Mouse (Mus musculus) MEL (cell line): ENCODE data around the gene Nup54. TPM values are rescaled to one million over a fixed set of nuclear protein-coding genes. Genes with fewer than 3 reads are reported as not detected.

ENCODE experiments used
- DNase-seq: peaks from one replicate; pipeline ENCODE4 v3.0.0; 2011; ENCODE audit warnings: low read depth, low spot score
- H3K27ac ChIP-seq: 2 replicates; pipeline ENCODE4 v1.5.1; 2012; ENCODE audit warnings: low read depth, mild to moderate bottlenecking, control low read depth, low read length, moderate library complexity; ENCODE audit not compliant: control insufficient read depth
- H3K27me3 ChIP-seq, 2 experiments: fragments of 150-350 bp in 1 of 2; sonication (generic) in 1 of 2; 2 replicates each; pipeline ENCODE4 v1.6.1; 2012; ENCODE audit warnings: low read length in 2 of 2, mild to moderate bottlenecking in 2 of 2, improper control_type of control experiment in 1 of 2, moderate library complexity in 1 of 2; ENCODE audit not compliant: insufficient read depth in 2 of 2, control insufficient read depth in 1 of 2
- H3K36me3 ChIP-seq, 2 experiments: 2 replicates each; pipeline ENCODE4 v1.6.1; 2012 to 2014; ENCODE audit warnings: low read length in 2 of 2, improper control_type of control experiment in 1 of 2, inconsistent platforms in 1 of 2, mild to moderate bottlenecking in 1 of 2; ENCODE audit not compliant: insufficient read depth in 2 of 2, control insufficient read depth in 1 of 2
- H3K4me1 ChIP-seq, 2 experiments: fragments of 150-350 bp in 1 of 2; sonication (generic) in 1 of 2; 2 replicates each; pipeline ENCODE4 v1.6.1; 2012; ENCODE audit warnings: low read length in 2 of 2, improper control_type of control experiment in 1 of 2, mild to moderate bottlenecking in 1 of 2; ENCODE audit not compliant: insufficient read depth in 2 of 2, control insufficient read depth in 1 of 2
- H3K4me3 ChIP-seq, 2 experiments: fragments of 150-350 bp in 1 of 2; sonication (generic) in 1 of 2; 2 replicates each; pipeline ENCODE4 v1.5.1; 2012; ENCODE audit warnings: low read depth in 2 of 2, low read length in 2 of 2, mild to moderate bottlenecking in 2 of 2, moderate library complexity in 2 of 2, control low read depth in 1 of 2, improper control_type of control experiment in 1 of 2; ENCODE audit not compliant: control insufficient read depth in 1 of 2, insufficient read depth in 1 of 2
- H3K79me2 ChIP-seq: 2 replicates; pipeline ENCODE4 v1.6.1; 2012; ENCODE audit warnings: mild to moderate bottlenecking, low read length, moderate library complexity; ENCODE audit not compliant: control insufficient read depth, poor library complexity, insufficient read depth
- H3K9ac ChIP-seq: 2 replicates; pipeline ENCODE4 v1.6.1; 2012; ENCODE audit warnings: low read depth, mild to moderate bottlenecking, control low read depth, low read length, moderate library complexity; ENCODE audit not compliant: control insufficient read depth, poor library complexity, severe bottlenecking
- H3K9me3 ChIP-seq: fragments of 150-350 bp; sonication (generic); replicated peaks from 2 replicates; pipeline ENCODE4 v1.6.1; 2012; ENCODE audit warnings: mild to moderate bottlenecking, low read length, improper control_type of control experiment, moderate library complexity; ENCODE audit not compliant: insufficient read depth
- CHD2 ChIP-seq: IDR thresholded peaks from 2 replicates; pipeline ENCODE4 v1.6.1; 2011; ENCODE audit warnings: low read length, improper control_type of control experiment
- CTCF ChIP-seq, 3 experiments: IDR thresholded peaks in 2 of 3; conservative IDR thresholded peaks in 1 of 3; 2 replicates each; pipeline ENCODE4 v1.5.1; 2011 to 2012; ENCODE audit warnings: low read length in 3 of 3, low read depth in 2 of 3, mild to moderate bottlenecking in 2 of 3, improper control_type of control experiment in 1 of 3, inconsistent platforms in 1 of 3, mixed read lengths in 1 of 3, moderate library complexity in 1 of 3; ENCODE audit not compliant: control insufficient read depth in 1 of 3, insufficient read depth in 1 of 3, poor library complexity in 1 of 3, severe bottlenecking in 1 of 3
- ELF1 ChIP-seq: IDR thresholded peaks from 2 replicates; pipeline ENCODE4 v1.6.1; 2014; ENCODE audit warnings: low read depth, mild to moderate bottlenecking, inconsistent platforms, low read length, improper control_type of control experiment, moderate library complexity
- GABPA ChIP-seq: IDR thresholded peaks from 2 replicates; pipeline ENCODE4 v1.6.1; 2012; ENCODE audit warnings: low read depth, mild to moderate bottlenecking, inconsistent platforms, low read length, improper control_type of control experiment, moderate library complexity
- MAFK ChIP-seq: IDR thresholded peaks from 2 replicates; pipeline ENCODE4 v1.6.1; 2011; ENCODE audit warnings: low read depth, mild to moderate bottlenecking, low read length, improper control_type of control experiment, borderline replicate concordance
- MAX ChIP-seq: IDR thresholded peaks from 2 replicates; pipeline ENCODE4 v1.6.1; 2011; ENCODE audit warnings: low read length, improper control_type of control experiment
- MEF2A ChIP-seq: IDR thresholded peaks from 2 replicates; pipeline ENCODE4 v1.6.1; 2014; ENCODE audit warnings: low read depth, mild to moderate bottlenecking, inconsistent platforms, low read length, improper control_type of control experiment; ENCODE audit not compliant: poor library complexity, insufficient replicate concordance, severe bottlenecking; ENCODE audit errors: extremely low read depth
- NELFE ChIP-seq: IDR thresholded peaks from 2 replicates; pipeline ENCODE4 v1.6.1; 2011; ENCODE audit warnings: low read depth, low read length, improper control_type of control experiment
- POLR2A ChIP-seq, 2 experiments: IDR thresholded peaks; 2 replicates each; pipeline ENCODE4 v1.6.1; 2011 to 2012; ENCODE audit warnings: low read length in 2 of 2, mild to moderate bottlenecking in 2 of 2, control low read depth in 1 of 2, improper control_type of control experiment in 1 of 2, low read depth in 1 of 2, moderate library complexity in 1 of 2; ENCODE audit not compliant: control insufficient read depth in 1 of 2, insufficient read depth in 1 of 2, poor library complexity in 1 of 2
- RAD21 ChIP-seq: IDR thresholded peaks from 2 replicates; pipeline ENCODE4 v1.6.1; 2011; ENCODE audit warnings: mild to moderate bottlenecking, low read depth, low read length, improper control_type of control experiment
- RCOR1 ChIP-seq: IDR thresholded peaks from 2 replicates; pipeline ENCODE4 v1.6.1; 2012; ENCODE audit warnings: low read depth, mild to moderate bottlenecking, inconsistent platforms, low read length, improper control_type of control experiment
- SIN3A ChIP-seq: IDR thresholded peaks from 2 replicates; pipeline ENCODE4 v1.6.1; 2012; ENCODE audit warnings: low read length, improper control_type of control experiment, inconsistent platforms
- TAL1 ChIP-seq: IDR thresholded peaks from 2 replicates; pipeline ENCODE4 v1.6.1; 2012; ENCODE audit warnings: mild to moderate bottlenecking, inconsistent platforms, low read length, moderate library complexity, mixed read lengths
- TBP ChIP-seq: IDR thresholded peaks from 2 replicates; pipeline ENCODE4 v1.8.0; 2011; ENCODE audit warnings: low read depth, low read length, improper control_type of control experiment
- TCF12 ChIP-seq: IDR thresholded peaks from 2 replicates; pipeline ENCODE4 v1.6.1; 2014; ENCODE audit warnings: low read depth, mild to moderate bottlenecking, inconsistent platforms, low read length, improper control_type of control experiment, moderate library complexity
- USF1 ChIP-seq: IDR thresholded peaks from 2 replicates; pipeline ENCODE4 v1.6.1; 2014; ENCODE audit warnings: low read depth, mild to moderate bottlenecking, inconsistent platforms, low read length, improper control_type of control experiment, moderate library complexity
- ZMIZ1 ChIP-seq: IDR thresholded peaks from 2 replicates; pipeline ENCODE4 v1.6.1; 2012; ENCODE audit warnings: low read depth, mild to moderate bottlenecking, inconsistent platforms, low read length, improper control_type of control experiment, moderate library complexity
- polyA plus RNA-seq, 2 experiments: library from polyadenylated mRNA; stranded (reverse) in 1 of 2; unstranded in 1 of 2; fragments of >175 nt in 1 of 2; fragments of >200 nt in 1 of 2; gene quantifications; 2 replicates each; pipeline versions ENCODE4 v1.2.1 to v1.2.4; 2012; ENCODE audit warnings: low replicate concordance in 2 of 2, low read depth in 1 of 2; ENCODE audit not compliant: insufficient read length in 2 of 2, insufficient read depth in 1 of 2, missing spikeins in 1 of 2
- total RNA-seq: library from RNA; depleted of rRNA; stranded (reverse); fragments of 300-350 nt; gene quantifications from 2 replicates; pipeline ENCODE4 v1.2.3, GENCODE M21; 2012

The Nup54 gene
- total and polyA plus RNA-seq, 3 experiments, result 67.5 to 106 TPM; not detected in 1

DNA sequence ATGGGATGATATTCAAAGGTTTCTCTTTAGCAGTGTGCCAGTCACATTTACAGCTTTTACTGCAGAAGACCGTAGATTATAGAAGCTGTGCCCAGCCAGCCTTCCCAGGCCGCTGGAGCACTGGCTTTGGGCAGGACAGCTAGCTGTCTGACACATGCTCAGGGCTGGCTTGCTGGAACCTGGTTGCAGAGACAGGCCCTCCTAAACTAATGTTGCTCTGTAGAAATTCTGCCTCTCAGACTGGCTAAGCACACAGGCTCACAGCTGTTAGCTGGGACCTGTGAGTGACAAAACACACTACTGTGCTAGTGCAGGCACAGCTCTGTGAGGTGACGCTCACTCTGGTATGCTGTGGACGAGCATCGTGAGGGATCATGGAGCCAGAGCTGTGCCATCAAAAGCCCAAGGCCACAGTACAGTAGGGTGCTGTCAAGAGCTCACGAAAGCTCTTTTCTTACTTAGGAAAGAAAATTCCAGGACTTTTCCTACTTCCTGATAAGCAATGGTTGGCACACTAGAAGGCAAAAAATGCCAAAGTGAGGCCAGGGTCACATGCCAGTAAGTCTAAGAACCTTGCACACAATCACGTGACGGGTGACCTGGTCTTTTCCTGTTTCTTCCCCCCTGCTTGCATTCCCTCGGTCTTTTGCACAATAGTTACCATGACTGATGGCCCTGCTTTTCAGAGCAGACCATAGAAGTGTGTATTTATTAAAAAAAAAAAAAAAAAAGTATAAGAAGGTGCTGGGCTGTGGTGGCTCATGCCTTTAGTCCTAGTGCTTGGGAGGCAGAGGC, 25.5 kb downstream of the Nup54 start:
- no peak overlapping the region for H3K27ac ChIP-seq
- H3K36me3 ChIP-seq, result no peaks in the 10 kb centered on the region
- H3K79me2 ChIP-seq, result no peaks in the 10 kb centered on the region
- no peaks in the 10 kb centered on the region for H3K4me1 ChIP-seq
- TF ChIP-seq CTCF (IDR thresholded peaks at IDR 0.05 in 2 of 3, conservative IDR thresholded peaks at IDR 0.05 in 1 of 3; ENCODE audit: control insufficient read depth in 1 of 3, insufficient read depth in 1 of 3, low read depth in 2 of 3, low read length in 3 of 3, poor library complexity in 1 of 3, severe bottlenecking in 1 of 3) (no peak), SIN3A (no peak), ZMIZ1 (no peak), TAL1 (no peak)
- DNase-seq, result no peak
- H3K9me3 ChIP-seq, result no peaks in the 10 kb centered on the region
- no peaks in the 10 kb centered on the region for H3K27me3 ChIP-seq
- no peak overlapping the region for H3K4me3 ChIP-seq
- no peak overlapping the region for H3K9ac ChIP-seq

DNA sequence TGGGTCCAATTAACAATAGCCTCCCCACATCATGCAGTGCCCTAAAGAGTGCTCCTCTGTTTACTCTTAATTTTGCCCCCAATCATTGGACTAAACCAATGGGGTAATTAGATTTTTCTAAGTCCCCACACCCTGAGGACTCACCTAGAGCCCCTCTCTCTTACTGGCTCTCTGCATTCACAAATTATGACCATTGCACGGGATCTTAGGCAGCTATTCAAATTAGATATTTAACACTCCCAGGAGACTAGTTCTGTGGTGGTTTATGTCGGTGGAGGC, 30.7 kb downstream of the Nup54 start:
- H3K79me2 ChIP-seq, result no peaks in the 10 kb centered on the region
- H3K4me3 ChIP-seq, result no peak overlapping the region
- TF ChIP-seq POLR2A (IDR thresholded peaks at IDR 0.05; ENCODE audit: control insufficient read depth in 1 of 2, insufficient read depth in 1 of 2, low read depth in 1 of 2, low read length in 2 of 2, poor library complexity in 1 of 2) (no peak), ELF1 (no peak), RCOR1 (no peak), MAX (no peak), USF1 (no peak), RAD21 (no peak)
- H3K36me3 ChIP-seq, result no peaks in the 10 kb centered on the region
- H3K4me1 ChIP-seq, result 0 out of 4 replicates have a peak, but pooled peaks cover 0 to 2% of the 10 kb centered on the region in 2 experiments
- DNase-seq, result no peak
- no peaks in the 10 kb centered on the region for H3K9me3 ChIP-seq
- H3K27ac ChIP-seq, result no peak overlapping the region
- H3K27me3 ChIP-seq, result no peaks in the 10 kb centered on the region
- no peak overlapping the region for H3K9ac ChIP-seq

DNA sequence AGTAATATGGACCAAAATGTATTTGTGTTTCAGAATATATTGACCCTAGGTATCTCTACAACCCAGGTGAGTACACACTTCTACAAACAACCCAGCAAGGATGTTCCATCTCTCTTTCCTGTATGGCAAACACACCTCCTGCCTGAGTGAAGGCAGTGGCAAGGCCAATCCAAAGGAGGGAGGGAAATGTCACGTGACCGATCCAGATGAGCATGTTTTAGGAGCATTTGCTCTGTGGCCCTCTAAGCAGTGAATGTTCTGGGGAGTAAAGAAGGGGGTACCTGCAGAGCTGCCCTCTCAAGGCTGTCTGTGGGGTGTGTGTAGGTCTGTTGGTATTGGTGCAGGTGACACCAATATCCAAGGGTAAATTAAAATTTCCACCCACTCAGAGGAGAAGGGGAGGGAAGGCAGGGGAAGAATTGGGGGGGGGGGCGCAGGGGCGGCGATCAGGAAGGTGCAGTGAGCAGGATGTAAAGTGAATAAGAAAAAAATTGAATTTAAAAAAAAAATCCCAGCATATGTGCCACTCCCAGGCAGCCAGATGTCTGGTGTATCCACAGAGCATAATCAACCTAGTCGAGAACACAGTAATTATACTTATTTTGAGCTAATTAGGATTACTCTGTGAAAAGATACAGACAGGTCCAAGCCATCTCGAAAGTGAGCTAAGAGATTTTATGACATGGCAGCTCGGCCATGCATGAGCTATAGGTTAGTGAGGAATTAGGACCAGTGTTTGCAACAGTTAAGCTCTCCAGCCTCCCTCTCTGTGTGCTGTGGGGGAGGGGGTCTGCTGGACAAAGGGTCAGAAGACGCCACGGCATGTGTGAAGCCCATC, 31.2 kb downstream of the Nup54 start:
- H3K4me3 ChIP-seq, result no peak overlapping the region
- TF ChIP-seq NELFE, result no peak
- no peak for TF ChIP-seq TBP
- TF ChIP-seq MEF2A, result no peak
- TF ChIP-seq TCF12, result no peak
- TF ChIP-seq GABPA, result no peak
- no peak for TF ChIP-seq CHD2
- no peak for TF ChIP-seq MAFK
- TF ChIP-seq, all 39 proteins: peak for 0

More for the DNA sequence above, 31.2 kb downstream of the Nup54 start:
- Histone ChIP-seq H3K9ac (no peak overlapping the region), H3K36me3 (no peaks in the 10 kb centered on the region), H3K79me2 (no peaks in the 10 kb centered on the region), H3K27me3 (no peaks in the 10 kb centered on the region), H3K27ac (no peak overlapping the region), H3K9me3 (no peaks in the 10 kb centered on the region), H3K4me1 (0 out of 4 replicates have a peak, but pooled peaks cover 0 to 2% of the 10 kb centered on the region in 2 experiments)
- no peak for DNase-seq
